Mouse (Mus musculus): ENCODE results near the gene Adat3. TPM values are rescaled to one million over a fixed set of nuclear protein-coding genes. Genes with fewer than 3 reads are reported as not detected.

Adat3 gene
- polyA plus RNA-seq, 1 experiment from 2014 or later: 3.5 TPM

DNA sequence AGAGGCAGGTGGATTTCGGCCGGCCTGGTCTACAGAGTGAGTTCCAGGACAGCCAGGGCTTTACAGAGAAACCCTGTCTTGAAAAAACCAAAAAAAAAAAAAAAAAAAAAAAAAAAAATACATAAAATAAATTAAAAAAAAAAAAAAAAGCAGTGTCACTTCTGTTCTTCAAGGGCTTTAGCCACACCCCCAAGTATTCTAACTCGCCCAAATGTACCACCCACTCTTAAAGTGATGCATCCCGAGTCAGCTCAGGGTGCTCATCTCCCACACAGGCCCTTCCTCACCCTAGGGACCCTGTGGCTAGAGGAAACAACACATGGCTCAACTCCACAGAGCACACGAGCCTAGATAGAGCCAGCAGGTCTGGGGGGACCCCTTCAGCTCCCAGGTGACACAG, 19.6 kb upstream of the Adat3 start:
- Histone ChIP-seq H3K9me3 (replicated peaks) (no peaks in the 10 kb centered on the region), H3K27me3 (replicated peaks) (no peaks in the 10 kb centered on the region), H3K4me2 (no peak overlapping the region), H3K36me3 (peaks cover 53% of the 10 kb centered on the region), H3K4me3 (no peak overlapping the region), H3K4me1 (replicated peaks) (peaks cover 51% of the 10 kb centered on the region), H3K9ac (no peak overlapping the region), H3K27ac (ENCODE audit: poor library complexity, severe bottlenecking) (no peak overlapping the region)
- WGBS: 87% methylated on average over 5 of the region's 5 CpGs
- no peak for ATAC-seq (ENCODE audit: insufficient number of reproducible peaks, low FRiP score)

DNA sequence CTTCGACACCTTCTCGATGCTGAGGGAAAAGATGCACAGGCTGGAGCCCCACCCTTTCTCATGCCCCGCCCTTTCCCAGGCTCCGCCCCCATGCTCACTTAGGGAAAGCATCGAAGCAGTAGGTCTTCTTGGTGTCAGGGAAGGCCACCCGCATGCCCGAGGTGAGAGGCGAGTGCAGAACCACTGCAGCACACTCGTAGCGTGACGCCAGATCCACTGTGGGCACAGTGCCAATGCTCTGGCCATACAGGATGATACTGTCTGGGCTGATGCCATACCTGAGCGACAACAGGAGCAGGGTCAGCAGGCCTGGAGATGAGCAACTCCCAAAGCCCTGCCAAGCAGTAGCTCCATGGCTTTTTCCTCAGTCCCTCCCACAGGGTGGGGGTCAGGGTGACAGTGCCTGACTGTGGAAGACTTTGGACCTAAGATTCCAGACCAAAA, 18.6 kb upstream of the Adat3 start:
- Histone ChIP-seq H3K4me1 (replicated peaks) (peaks cover 52% of the 10 kb centered on the region), H3K36me3 (peaks cover 53% of the 10 kb centered on the region), H3K27ac (ENCODE audit: poor library complexity, severe bottlenecking) (no peak overlapping the region), H3K9me3 (replicated peaks) (no peaks in the 10 kb centered on the region), H3K9ac (peak overlapping the region; percentile 23; the same call in 1 of the 2 replicates), H3K27me3 (replicated peaks) (no peaks in the 10 kb centered on the region), H3K4me2 (no peak overlapping the region), H3K4me3 (no peak overlapping the region)
- 63% methylated on average over 12 of the region's 12 CpGs for WGBS
- ATAC-seq (ENCODE audit: insufficient number of reproducible peaks, low FRiP score): no peak

- ATAC-seq (ENCODE audit: insufficient number of reproducible peaks, low FRiP score): 0 out of 2 replicates have a peak, but pooled peaks have one; percentile 8
- H3K36me3 ChIP-seq: peaks cover 53% of the 10 kb centered on the region
- H3K4me1 ChIP-seq (replicated peaks): peaks cover 52% of the 10 kb centered on the region
Measured at GRCm38 (mm10) chr10:80584642-80585552, 17.8 kb upstream of the Adat3 start.

GRCm38 (mm10) chr10:80585581-80585980, 17.1 kb upstream of the Adat3 start:
- H3K27ac ChIP-seq (ENCODE audit: poor library complexity, severe bottlenecking): no peak overlapping the region
- H3K4me3 ChIP-seq: no peak overlapping the region
- no peaks in the 10 kb centered on the region for H3K9me3 ChIP-seq (replicated peaks)
- H3K4me2 ChIP-seq: peak overlapping the region; percentile 27
- H3K36me3 ChIP-seq: peaks cover 53% of the 10 kb centered on the region
- H3K4me1 ChIP-seq (replicated peaks): peaks cover 52% of the 10 kb centered on the region
- no peaks in the 10 kb centered on the region for H3K27me3 ChIP-seq (replicated peaks)
- WGBS: 93% methylated on average over 8 of the region's 8 CpGs
- peak overlapping the region; percentile 25 for H3K9ac ChIP-seq
- ATAC-seq (ENCODE audit: insufficient number of reproducible peaks, low FRiP score): no peak

More at GRCm38 (mm10) chr10:80584642-80585552, 17.8 kb upstream of the Adat3 start:
- H3K27me3 ChIP-seq (replicated peaks): no peaks in the 10 kb centered on the region
- peak overlapping the region; percentile 25; the same call in 1 of the 2 replicates for H3K9ac ChIP-seq
- peak overlapping the region; percentile 27 for H3K4me2 ChIP-seq
- H3K9me3 ChIP-seq (replicated peaks): no peaks in the 10 kb centered on the region
- 0 out of 2 replicates have a peak overlapping the region, but pooled peaks have one; percentile 11 for H3K27ac ChIP-seq (ENCODE audit: poor library complexity, severe bottlenecking)
- no peak overlapping the region for H3K4me3 ChIP-seq
- WGBS: 80% methylated on average over 12 of the region's 12 CpGs

DNA sequence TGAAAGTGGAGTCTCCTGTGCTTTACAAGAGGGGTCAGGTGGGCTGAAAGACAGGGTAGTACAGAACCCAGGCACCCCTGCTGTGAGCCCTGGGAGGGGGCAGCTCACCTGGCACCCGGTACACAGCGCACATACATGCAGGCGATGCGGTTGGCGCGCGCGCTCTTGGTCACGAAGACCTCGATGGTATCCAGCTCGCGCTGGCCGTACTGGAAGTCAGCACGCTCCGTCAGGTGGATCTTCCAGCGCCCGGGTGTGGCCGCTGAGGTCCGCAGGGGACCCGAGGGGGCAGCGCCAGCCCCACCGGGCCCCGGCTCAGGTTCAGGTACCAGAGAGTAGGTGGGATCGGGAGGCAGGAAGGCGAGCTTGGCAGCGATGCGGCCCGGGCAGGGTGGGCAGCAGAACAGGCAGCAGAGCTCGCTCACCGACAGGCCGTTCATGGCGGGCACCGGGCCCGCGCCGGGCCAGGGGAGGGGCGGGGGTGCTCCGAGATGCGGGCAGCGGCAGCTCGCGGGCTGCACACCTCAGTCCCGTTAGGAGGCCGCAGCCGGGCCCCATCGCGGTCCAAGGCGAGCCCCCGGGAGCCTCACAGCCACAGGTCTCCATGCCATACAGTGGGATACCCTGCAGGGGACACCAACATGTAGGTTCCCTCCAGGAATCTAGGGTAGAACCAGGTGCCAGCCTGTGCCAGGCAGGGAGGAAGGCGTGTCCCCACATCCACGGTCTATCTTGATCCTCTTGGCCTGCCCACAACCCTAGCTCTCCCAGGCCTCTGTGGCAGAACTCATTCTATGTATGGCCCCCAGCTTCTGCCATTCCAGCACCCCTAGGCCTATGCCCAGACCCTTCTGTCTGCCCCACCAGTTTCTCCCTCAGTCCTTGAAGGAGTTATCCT, 16.0 kb upstream of the Adat3 start:
- H3K4me3 ChIP-seq: no peak overlapping the region
- 91% methylated on average over 48 of the region's 51 CpGs for WGBS

DNA sequence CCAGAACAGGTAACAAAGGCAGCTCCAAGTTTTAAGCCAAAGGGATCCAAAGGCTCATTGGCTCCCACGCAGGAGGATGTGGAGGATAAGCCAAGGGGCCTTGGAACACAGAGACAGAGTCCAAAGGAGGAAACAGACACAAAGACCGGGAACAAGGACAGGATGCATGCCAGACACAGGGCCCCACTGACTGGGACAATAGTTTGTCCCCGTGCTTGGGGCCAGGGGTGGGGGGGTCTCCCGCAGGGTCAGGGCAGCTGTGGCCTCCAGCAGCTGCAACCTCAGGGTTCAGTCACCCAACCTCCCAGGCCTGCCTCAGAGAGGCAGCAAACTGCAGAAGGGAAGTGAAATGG, 15.4 kb upstream of the Adat3 start:
- Histone ChIP-seq H3K9me3 (replicated peaks) (no peaks in the 10 kb centered on the region), H3K27ac (ENCODE audit: poor library complexity, severe bottlenecking) (peak overlapping the region; percentile 52), H3K4me1 (replicated peaks) (peaks cover 52% of the 10 kb centered on the region), H3K9ac (peak overlapping the region; percentile 5), H3K4me3 (no peak overlapping the region), H3K4me2 (peak overlapping the region; percentile 27), H3K36me3 (peaks cover 41% of the 10 kb centered on the region), H3K27me3 (replicated peaks) (no peaks in the 10 kb centered on the region)
- 0 out of 2 replicates have a peak, but pooled peaks have one; percentile 2 for ATAC-seq (ENCODE audit: insufficient number of reproducible peaks, low FRiP score)
- 40% methylated on average over 3 of the region's 4 CpGs for WGBS

More for the DNA sequence above, 16.0 kb upstream of the Adat3 start:
- H3K9ac ChIP-seq: peak overlapping the region; percentile 5
- peak overlapping the region; percentile 52 for H3K27ac ChIP-seq (ENCODE audit: poor library complexity, severe bottlenecking)
- no peak for ATAC-seq (ENCODE audit: insufficient number of reproducible peaks, low FRiP score)
- H3K4me2 ChIP-seq: peak overlapping the region; percentile 27
- no peaks in the 10 kb centered on the region for H3K27me3 ChIP-seq (replicated peaks)
- H3K36me3 ChIP-seq: peaks cover 47% of the 10 kb centered on the region
- no peaks in the 10 kb centered on the region for H3K9me3 ChIP-seq (replicated peaks)
- H3K4me1 ChIP-seq (replicated peaks): peaks cover 52% of the 10 kb centered on the region

DNA sequence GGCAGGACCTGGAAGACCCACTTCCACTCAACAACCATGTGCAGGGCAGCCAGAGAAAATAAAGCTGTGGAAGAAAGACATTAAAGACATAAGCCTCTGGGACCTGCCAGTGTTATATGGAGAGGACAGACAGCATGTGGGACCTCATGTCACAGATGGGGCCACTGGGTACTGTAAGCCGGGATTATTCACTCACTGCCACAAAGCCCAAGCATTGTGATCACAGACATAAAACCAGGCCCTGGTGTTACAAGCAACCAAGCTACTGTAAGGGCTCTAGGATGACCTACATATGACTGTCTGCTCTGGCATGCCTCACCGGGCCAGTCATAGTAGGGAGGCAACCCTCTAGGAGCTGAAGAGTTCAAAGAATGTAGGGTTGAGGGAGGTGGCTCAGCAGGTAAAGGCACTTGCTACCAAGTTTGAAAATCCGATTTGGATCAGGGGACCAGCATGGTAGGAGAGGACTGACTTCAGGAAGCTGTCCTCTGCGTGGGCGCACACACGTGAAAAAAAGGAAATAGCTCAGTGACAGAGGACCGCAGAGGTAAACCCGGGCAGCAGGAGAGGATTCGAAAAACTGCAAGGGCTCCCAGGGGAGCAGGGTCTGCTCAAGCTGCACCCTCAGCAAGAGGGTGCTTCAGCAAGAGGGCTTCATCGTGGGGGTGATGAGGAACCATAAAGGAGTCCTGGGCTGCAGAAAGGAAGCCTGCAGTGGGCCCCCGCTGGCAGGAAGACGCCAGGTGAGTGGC, 13.4 kb upstream of the Adat3 start:
- Histone ChIP-seq H3K9me3 (replicated peaks) (no peaks in the 10 kb centered on the region), H3K4me1 (replicated peaks) (peaks cover 49% of the 10 kb centered on the region), H3K27ac (ENCODE audit: poor library complexity, severe bottlenecking) (peak overlapping the region; percentile 49), H3K9ac (peak overlapping the region; percentile 92), H3K4me2 (peak overlapping the region; percentile 89), H3K4me3 (peak overlapping the region; percentile 76), H3K36me3 (peaks cover 24% of the 10 kb centered on the region), H3K27me3 (replicated peaks) (no peaks in the 10 kb centered on the region)
- ATAC-seq (ENCODE audit: insufficient number of reproducible peaks, low FRiP score): no peak
- WGBS: 13% methylated on average over 12 of the region's 12 CpGs

GRCm38 (mm10) chr10:80589879-80590854, 12.5 kb upstream of the Adat3 start, which contains the start of gene Abhd17a:
Gene Abhd17a (minus strand): TSS chr10:80590341.
- H3K9me3 ChIP-seq (replicated peaks): no peaks in the 10 kb centered on the region
- no peaks in the 10 kb centered on the region for H3K27me3 ChIP-seq (replicated peaks)
- peak within 1 kb of the TSS; percentile 76 for H3K4me3 ChIP-seq
- peaks cover 15% of the 10 kb centered on the region for H3K36me3 ChIP-seq
- peaks cover 40% of the 10 kb centered on the region for H3K4me1 ChIP-seq (replicated peaks)
- peak within 1 kb of the TSS; percentile 92 for H3K9ac ChIP-seq
- WGBS: under 1% methylated on average over 65 of the region's 73 CpGs
- peak within 1 kb of the TSS; percentile 89 for H3K4me2 ChIP-seq
- ATAC-seq (ENCODE audit: insufficient number of reproducible peaks, low FRiP score): peak; percentile 97
- peak within 1 kb of the TSS; percentile 49 for H3K27ac ChIP-seq (ENCODE audit: poor library complexity, severe bottlenecking)

DNA sequence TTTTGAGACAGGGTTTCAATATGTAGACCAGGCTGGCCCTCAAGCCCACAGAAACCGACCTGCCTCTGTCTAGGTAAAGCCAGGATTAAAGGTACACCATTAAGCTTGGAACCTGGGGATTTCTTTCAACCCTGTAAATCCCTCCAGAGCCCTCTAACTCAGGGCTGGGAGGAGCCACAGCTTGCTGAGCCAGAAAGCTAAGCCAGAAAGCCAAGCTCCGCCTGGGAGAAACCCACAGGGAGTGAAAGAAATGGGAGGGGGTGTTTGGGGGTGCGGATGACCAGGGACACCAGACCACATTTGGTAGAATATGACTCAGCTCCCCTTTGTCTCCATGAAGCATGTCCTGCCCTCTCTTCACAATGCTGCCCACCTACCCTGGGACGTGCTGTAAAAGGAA, 6.4 kb upstream of the Adat3 start:
- Histone ChIP-seq H3K27ac (ENCODE audit: poor library complexity, severe bottlenecking) (no peak overlapping the region), H3K9ac (no peak overlapping the region), H3K36me3 (no peaks in the 10 kb centered on the region), H3K4me1 (replicated peaks) (no peaks in the 10 kb centered on the region), H3K4me3 (no peak overlapping the region), H3K9me3 (replicated peaks) (no peaks in the 10 kb centered on the region), H3K27me3 (replicated peaks) (no peaks in the 10 kb centered on the region), H3K4me2 (no peak overlapping the region)
- WGBS: 40% methylated on average over 4 of the region's 4 CpGs
- no peak for ATAC-seq (ENCODE audit: insufficient number of reproducible peaks, low FRiP score)

Data from heart, embryonic 12.5 days (tissue).